Mouse (Mus musculus): ENCODE measurements around the gene Gpr88. TPM values are rescaled to one million over a fixed set of nuclear protein-coding genes. Genes with fewer than 3 reads are reported as not detected.
"Not testable (repeated sequence)": the region's sequence is repeated elsewhere in the genome, so short reads cannot be mapped to it uniquely, and the experiment has no call there.

Gpr88 gene
- total RNA-seq, 2 experiments from 2014 or later = not detected

DNA sequence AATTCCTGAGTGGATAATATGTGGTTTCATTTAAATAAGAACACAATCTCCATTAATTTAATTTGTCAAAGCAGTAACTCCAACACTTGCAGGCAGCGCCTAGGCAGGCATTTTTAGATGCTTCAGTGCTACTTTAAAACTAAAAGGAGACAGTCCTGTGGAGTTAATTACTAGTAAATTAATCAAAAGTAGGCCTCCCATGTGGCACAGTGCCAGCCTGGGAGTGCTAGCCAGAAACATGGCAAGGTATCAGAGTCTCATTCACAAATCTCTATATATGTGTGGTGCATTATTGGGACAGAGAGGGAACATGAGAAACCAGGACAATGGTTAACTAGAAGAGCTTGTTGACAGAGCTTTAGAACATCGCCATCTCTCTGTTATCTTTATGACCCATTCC is 4.3 kb downstream of the Gpr88 start:
- no peak for DNase-seq
- intact Hi-C loops (cut with DNase I) = no loop called here

DNA sequence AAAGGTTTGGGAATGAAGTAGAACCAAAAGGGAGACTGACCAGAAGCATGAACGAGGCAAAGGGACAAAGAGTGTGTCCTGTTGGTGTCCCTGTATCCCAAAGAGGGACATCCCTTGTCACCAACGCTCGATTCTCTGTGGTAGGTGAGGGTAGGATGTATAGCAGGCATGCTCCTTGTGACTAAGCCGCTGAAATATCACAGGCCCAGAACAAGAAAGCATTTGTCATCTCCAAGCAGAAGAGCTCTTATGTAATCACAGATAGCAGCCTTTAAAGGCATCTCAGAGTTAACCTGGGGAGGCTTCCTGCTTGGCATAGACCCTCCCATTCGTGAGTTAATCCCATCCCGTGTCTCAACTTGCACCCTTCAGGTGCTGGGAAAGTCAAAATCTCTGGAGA is 8.8 kb downstream of the Gpr88 start:
- intact Hi-C loops (cut with DNase I) = no loop called here
- DNase-seq = no peak

DNA sequence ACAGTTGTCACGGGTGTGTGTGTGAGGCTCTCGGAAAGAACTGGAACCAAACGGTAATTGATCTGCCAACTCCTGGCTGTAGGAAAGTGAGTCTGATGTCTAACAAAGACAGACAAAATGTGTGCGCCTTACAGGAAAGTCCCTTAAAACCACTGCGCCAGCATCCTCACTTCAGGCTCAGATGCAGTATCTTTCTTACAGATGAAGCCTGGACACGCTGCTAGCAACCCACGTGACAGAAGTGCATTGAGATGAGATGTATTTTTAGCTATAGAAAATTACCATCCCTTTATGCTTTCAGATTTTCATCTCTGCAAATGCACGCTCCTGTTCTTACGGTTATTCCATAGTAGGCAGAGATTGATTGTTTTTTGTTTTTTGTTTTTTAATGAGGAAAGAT is 10.6 kb downstream of the Gpr88 start:
- intact Hi-C loops (cut with DNase I) = no loop called here

GRCm38 (mm10) chr3:116237527-116237926 is 15.8 kb downstream of the Gpr88 start:
- no peak for DNase-seq
- intact Hi-C loops (cut with DNase I) = no loop called here

More for the DNA sequence above, 10.6 kb downstream of the Gpr88 start:
- no peak for DNase-seq

DNA sequence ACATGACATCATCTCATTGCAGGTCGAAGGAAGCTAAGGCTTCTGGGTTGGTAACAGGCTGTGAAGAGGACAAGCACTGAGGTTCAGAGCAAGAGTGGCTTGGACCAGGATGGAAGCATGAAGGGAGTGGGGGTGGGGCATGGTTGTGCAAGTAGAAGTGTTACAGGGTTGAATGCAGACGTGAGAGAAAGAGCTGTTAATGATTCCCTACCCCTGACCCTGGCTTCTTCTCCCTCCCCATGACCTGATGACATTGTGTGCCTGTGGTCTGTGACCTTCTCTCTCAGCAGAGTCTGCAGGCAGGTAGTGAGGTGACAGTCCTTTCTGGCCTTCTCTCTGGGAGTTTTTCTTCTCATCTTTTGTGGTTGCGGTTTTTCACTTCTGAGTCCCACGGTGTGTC is 16.4 kb downstream of the Gpr88 start:
- no peak for DNase-seq
- intact Hi-C loops (cut with DNase I) = no loop called here

GRCm38 (mm10) chr3:116233515-116233914 is 19.8 kb downstream of the Gpr88 start:
- intact Hi-C loops (cut with DNase I) = no loop called here
- no peak for DNase-seq

GRCm38 (mm10) chr3:116232763-116233162 is 20.5 kb downstream of the Gpr88 start:
- no peak for DNase-seq
- intact Hi-C loops (cut with DNase I) = no loop called here

GRCm38 (mm10) chr3:116229336-116229735 is 24.0 kb downstream of the Gpr88 start:
- intact Hi-C loops (cut with DNase I) = no loop called here
- no peak for DNase-seq

DNA sequence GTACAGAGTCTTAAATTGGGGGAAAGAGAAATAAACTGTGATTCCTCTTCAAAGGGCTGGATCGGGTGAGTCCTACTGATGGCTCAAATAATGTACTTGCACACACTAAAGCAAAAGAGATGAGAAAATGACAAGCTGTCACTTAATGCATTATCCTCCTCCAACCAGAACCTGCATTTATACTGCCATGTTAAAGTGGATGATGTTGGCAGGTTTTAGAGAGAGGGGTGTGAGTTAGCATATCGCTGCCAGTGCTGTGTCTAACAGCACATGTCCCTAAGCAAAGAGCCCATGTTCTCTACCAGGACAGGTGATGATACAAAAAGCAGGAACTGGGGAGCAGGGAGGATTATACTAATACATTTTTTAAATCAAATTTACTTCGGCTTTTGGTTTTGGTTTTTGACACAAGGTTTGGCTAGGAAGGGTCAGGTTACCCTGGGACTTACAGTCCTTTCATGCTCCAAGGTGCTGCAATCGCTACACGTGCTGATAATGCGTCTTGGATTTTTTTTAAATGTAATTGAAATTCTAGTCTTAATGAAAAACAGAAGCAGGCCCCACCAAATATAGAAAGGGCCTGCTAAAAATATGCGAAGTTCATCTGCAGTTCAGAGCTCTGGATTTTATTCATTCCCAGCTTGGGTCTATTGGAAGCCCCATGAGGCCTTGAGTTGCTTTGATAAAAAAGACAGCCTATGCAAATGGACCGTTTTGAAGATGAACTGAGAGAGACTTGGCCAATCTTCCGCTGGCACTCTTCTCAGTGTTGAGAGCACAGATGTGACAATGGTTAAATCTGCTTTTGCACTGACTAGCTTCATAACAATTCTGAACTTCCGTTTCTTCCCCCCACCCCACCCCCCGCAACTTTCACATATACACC is 24.7 kb downstream of the Gpr88 start:
- intact Hi-C loops (cut with DNase I) = no loop called here
- no peak for DNase-seq

DNA sequence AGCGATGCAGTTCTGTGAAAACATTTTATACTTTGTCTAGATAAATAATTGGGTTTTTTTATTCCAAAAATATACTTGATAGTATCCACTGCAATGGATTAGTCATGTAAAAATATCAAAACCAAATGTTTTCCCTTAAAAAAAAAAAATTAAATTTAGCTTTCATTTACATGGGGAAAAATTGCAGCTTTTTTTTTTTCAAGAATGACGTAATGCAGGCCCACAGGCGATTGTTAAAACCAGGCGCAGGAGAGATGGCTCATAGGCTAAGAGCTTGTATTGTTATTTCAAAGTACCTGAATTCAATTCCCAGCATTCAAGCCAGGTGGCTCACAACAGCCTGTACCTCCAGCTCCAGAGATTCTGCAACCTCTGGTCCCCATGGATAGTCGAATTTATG is 25.9 kb downstream of the Gpr88 start:
- intact Hi-C loops (cut with DNase I) = no loop called here
- DNase-seq = no peak

GRCm38 (mm10) chr3:116226915-116227314 is 26.4 kb downstream of the Gpr88 start:
- intact Hi-C loops (cut with DNase I) = no loop called here
- DNase-seq = no peak

GRCm38 (mm10) chr3:116222511-116223243 is 30.6 kb downstream of the Gpr88 start:
- intact Hi-C loops (cut with DNase I) = no loop called here
- DNase-seq = no peak

GRCm38 (mm10) chr3:116221686-116222010 is 31.7 kb downstream of the Gpr88 start:
- intact Hi-C loops (cut with DNase I) = no loop called here
- no peak for DNase-seq

GRCm38 (mm10) chr3:116220980-116221685 is 32.2 kb downstream of the Gpr88 start:
- DNase-seq = no peak
- intact Hi-C loops (cut with DNase I) = no loop called here

DNA sequence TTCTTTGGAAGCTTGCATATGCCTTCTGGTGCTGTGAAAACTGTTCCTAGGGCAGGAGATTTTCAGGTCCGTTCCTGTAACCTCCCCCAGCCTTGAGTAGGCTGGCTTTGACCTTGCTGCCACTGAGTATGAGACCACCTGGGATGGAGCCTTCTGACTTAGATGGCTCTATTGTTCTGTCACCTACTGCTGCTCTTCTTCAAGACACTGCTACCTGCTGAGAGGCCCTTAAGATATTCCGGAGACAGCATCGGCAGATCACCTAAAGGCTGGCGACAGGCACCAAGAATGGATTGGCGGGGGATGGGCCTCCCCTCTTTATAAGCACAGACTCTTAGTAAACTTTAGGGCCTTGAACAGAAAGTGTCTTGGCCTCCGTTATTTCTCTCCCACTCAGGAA is 35.9 kb downstream of the Gpr88 start:
- intact Hi-C loops (cut with DNase I); DNase-seq: not testable (repeated sequence)

- no peak for DNase-seq
- intact Hi-C loops (cut with DNase I) = no loop called here
Measured at GRCm38 (mm10) chr3:116216261-116216660, 37.0 kb downstream of the Gpr88 start.

GRCm38 (mm10) chr3:116211639-116212038 is 41.7 kb downstream of the Gpr88 start:
- no peak for DNase-seq
- intact Hi-C loops (cut with DNase I) = no loop called here

GRCm38 (mm10) chr3:116210720-116211121 is 42.6 kb downstream of the Gpr88 start:
- peak in 1 of 2 experiments; percentile 10 for DNase-seq
- intact Hi-C loops (cut with DNase I) = no loop called here

GRCm38 (mm10) chr3:116209214-116209613 is 44.1 kb downstream of the Gpr88 start:
- no peak for DNase-seq
- intact Hi-C loops (cut with DNase I) = loop anchor here (5.0 kb wide), 1 partner anchor 167 kb away; no protein-coding TSS in a partner anchor

- intact Hi-C loops (cut with DNase I) = loop anchor here (5.0 kb wide), 1 partner anchor 164 kb away; no protein-coding TSS in a partner anchor
Measured at GRCm38 (mm10) chr3:116206306-116206834, 46.9 kb downstream of the Gpr88 start.

More at GRCm38 (mm10) chr3:116206306-116206834, 46.9 kb downstream of the Gpr88 start:
- no peak for DNase-seq

Data from gastrocnemius, postnatal 36 days (tissue).